Mouse (Mus musculus): ENCODE results near the gene Rbfox1. TPM values are rescaled to one million over a fixed set of nuclear protein-coding genes. Genes with fewer than 3 reads are reported as not detected.

The Rbfox1 gene
- polyA plus RNA-seq, 1 experiment from 2014 or later, result 0.57 TPM

GRCm38 (mm10) chr16:7164153-7164737 is 1279.1 kb downstream of the Rbfox1 start:
- whole genome bisulfite sequencing, result 83% methylated on average over 8 of the region's 8 CpGs
- TF ChIP-seq CTCF (IDR thresholded peaks at IDR 0.05; ENCODE audit: low read depth), result no peak
- no peaks in the 10 kb centered on the region for H3K36me3 ChIP-seq (ENCODE audit: insufficient read depth)

DNA sequence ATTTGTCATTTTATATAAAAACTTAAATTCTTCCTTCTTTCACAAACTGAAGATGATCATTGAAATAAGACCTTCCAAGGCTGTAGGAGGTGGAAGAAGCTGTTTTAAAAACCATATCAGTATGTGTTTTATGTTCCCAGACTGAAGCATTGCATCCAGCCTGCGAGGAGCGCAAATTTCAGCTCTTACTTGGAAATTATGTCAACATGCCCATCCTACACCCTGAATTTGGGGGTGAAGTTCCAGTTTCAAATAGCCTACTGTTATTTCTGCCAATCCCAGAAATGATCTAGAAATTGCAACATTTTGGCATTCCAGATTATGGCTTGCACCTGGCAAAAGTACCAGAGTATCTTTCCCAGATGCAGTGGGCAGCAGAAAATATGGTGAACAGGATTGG is 1290.8 kb downstream of the Rbfox1 start:
- TF ChIP-seq CTCF (IDR thresholded peaks at IDR 0.05; ENCODE audit: low read depth), result no peak

More at GRCm38 (mm10) chr16:7164153-7164737, 1279.1 kb downstream of the Rbfox1 start:
- Histone ChIP-seq H3K4me1 (ENCODE audit: insufficient read depth) (no peaks in the 10 kb centered on the region), H3K27me3 (ENCODE audit: insufficient read depth, low read length) (no peaks in the 10 kb centered on the region), H3K9me3 (ENCODE audit: low read depth, low read length) (no peaks in the 10 kb centered on the region), H3K9ac (no peak overlapping the region), H3K4me2 (no peak overlapping the region), H3K27ac (ENCODE audit: low read depth) (no peak overlapping the region), H3K4me3 (ENCODE audit: low read depth, low read length) (no peak overlapping the region)
- ATAC-seq (ENCODE audit: insufficient read depth) (no peak), DNase-seq (no peak)

DNA sequence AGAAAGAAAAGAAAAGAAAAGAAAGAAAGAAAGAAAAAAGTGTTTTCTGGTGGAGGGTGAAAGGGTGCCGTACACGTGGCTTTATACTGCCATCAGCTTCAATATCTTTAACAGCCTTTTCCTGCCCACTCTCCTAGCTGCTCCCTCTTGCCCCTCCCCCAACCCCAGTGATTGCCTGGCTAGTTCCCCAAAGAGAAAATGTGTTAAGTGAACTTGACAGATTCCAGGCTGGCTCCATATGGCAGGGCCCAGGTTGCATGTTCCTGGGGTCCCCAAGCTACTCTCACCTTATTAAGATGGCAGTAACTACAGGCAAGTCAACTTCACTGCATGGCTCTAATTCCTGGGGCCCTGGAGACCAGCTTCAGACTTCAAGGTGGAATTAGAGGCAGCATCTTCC is 1302.6 kb downstream of the Rbfox1 start:
- TF ChIP-seq CTCF (IDR thresholded peaks at IDR 0.05; ENCODE audit: low read depth), result no peak
- no peak overlapping the region for H3K27ac ChIP-seq (ENCODE audit: low read depth)
- no peaks in the 10 kb centered on the region for H3K36me3 ChIP-seq (ENCODE audit: insufficient read depth)
- no peak overlapping the region for H3K9ac ChIP-seq
- H3K4me2 ChIP-seq, result no peak overlapping the region
- no peak overlapping the region for H3K4me3 ChIP-seq (ENCODE audit: low read depth, low read length)
- no peaks in the 10 kb centered on the region for H3K9me3 ChIP-seq (ENCODE audit: low read depth, low read length)
- H3K4me1 ChIP-seq (ENCODE audit: insufficient read depth), result no peaks in the 10 kb centered on the region
- ATAC-seq (ENCODE audit: insufficient read depth) (no peak), DNase-seq (no peak)
- WGBS, result 29% methylated on average over 2 of the region's 2 CpGs
- no peaks in the 10 kb centered on the region for H3K27me3 ChIP-seq (ENCODE audit: insufficient read depth, low read length)

More for the DNA sequence above, 1290.8 kb downstream of the Rbfox1 start:
- no peaks in the 10 kb centered on the region for H3K36me3 ChIP-seq (ENCODE audit: insufficient read depth)
- no peaks in the 10 kb centered on the region for H3K4me1 ChIP-seq (ENCODE audit: insufficient read depth)
- no peak overlapping the region for H3K27ac ChIP-seq (ENCODE audit: low read depth)
- H3K4me2 ChIP-seq, result no peak overlapping the region
- no peak for ATAC-seq (ENCODE audit: insufficient read depth)
- H3K27me3 ChIP-seq (ENCODE audit: insufficient read depth, low read length), result no peaks in the 10 kb centered on the region
- WGBS, result 97% methylated on average over 2 of the region's 2 CpGs
- no peaks in the 10 kb centered on the region for H3K9me3 ChIP-seq (ENCODE audit: low read depth, low read length)
- H3K4me3 ChIP-seq (ENCODE audit: low read depth, low read length), result no peak overlapping the region
- H3K9ac ChIP-seq, result no peak overlapping the region
- no peak for DNase-seq

- no peak overlapping the region for H3K4me3 ChIP-seq (ENCODE audit: low read depth, low read length)
- no peak for TF ChIP-seq CTCF (IDR thresholded peaks at IDR 0.05; ENCODE audit: low read depth)
- no peaks in the 10 kb centered on the region for H3K36me3 ChIP-seq (ENCODE audit: insufficient read depth)
- H3K9ac ChIP-seq, result no peak overlapping the region
- H3K9me3 ChIP-seq (ENCODE audit: low read depth, low read length), result no peaks in the 10 kb centered on the region
- WGBS, result 55% methylated on average over 5 of the region's 5 CpGs
- H3K4me1 ChIP-seq (ENCODE audit: insufficient read depth), result no peaks in the 10 kb centered on the region
- no peak for ATAC-seq (ENCODE audit: insufficient read depth)
- H3K4me2 ChIP-seq, result no peak overlapping the region
- no peak for DNase-seq
- no peaks in the 10 kb centered on the region for H3K27me3 ChIP-seq (ENCODE audit: insufficient read depth, low read length)
- no peak overlapping the region for H3K27ac ChIP-seq (ENCODE audit: low read depth)
Measured at GRCm38 (mm10) chr16:7193535-7193934, 1308.4 kb downstream of the Rbfox1 start.

GRCm38 (mm10) chr16:7197953-7198352 is 1312.8 kb downstream of the Rbfox1 start:
- Histone ChIP-seq H3K36me3 (ENCODE audit: insufficient read depth) (no peaks in the 10 kb centered on the region), H3K27me3 (ENCODE audit: insufficient read depth, low read length) (no peaks in the 10 kb centered on the region), H3K4me3 (ENCODE audit: low read depth, low read length) (no peak overlapping the region), H3K9ac (no peak overlapping the region), H3K27ac (ENCODE audit: low read depth) (no peak overlapping the region), H3K4me1 (ENCODE audit: insufficient read depth) (no peaks in the 10 kb centered on the region), H3K4me2 (no peak overlapping the region), H3K9me3 (ENCODE audit: low read depth, low read length) (no peaks in the 10 kb centered on the region)
- WGBS, result 89% methylated on average over 5 of the region's 5 CpGs
- ATAC-seq (ENCODE audit: insufficient read depth) (no peak), DNase-seq (no peak)
- TF ChIP-seq CTCF (IDR thresholded peaks at IDR 0.05; ENCODE audit: low read depth), result no peak

DNA sequence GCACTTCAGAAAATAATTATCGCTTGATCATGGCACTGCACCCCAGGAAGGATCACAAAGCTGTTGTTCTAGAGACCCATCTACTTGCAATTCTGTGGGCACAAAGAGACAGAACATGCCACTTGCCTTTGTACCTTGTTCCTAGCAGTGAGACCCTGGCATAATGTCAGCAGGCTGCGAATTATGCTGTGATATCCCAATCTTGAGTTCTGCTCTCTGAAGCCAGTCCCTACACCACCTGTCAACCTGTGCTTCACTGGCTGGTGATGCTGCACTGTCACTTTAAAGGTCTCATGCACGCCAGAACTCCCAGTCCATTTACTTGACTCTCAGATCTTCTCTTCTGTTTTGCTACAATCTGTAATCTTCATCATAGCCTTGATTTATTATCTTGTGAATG is 1315.1 kb downstream of the Rbfox1 start:
- H3K9ac ChIP-seq, result no peak overlapping the region
- DNase-seq, result no peak
- no peaks in the 10 kb centered on the region for H3K9me3 ChIP-seq (ENCODE audit: low read depth, low read length)
- no peaks in the 10 kb centered on the region for H3K4me1 ChIP-seq (ENCODE audit: insufficient read depth)
- TF ChIP-seq CTCF (IDR thresholded peaks at IDR 0.05; ENCODE audit: low read depth), result no peak
- no peaks in the 10 kb centered on the region for H3K27me3 ChIP-seq (ENCODE audit: insufficient read depth, low read length)
- H3K4me2 ChIP-seq, result no peak overlapping the region
- 75% methylated on average over 3 of the region's 3 CpGs for WGBS
- H3K27ac ChIP-seq (ENCODE audit: low read depth), result no peak overlapping the region
- H3K36me3 ChIP-seq (ENCODE audit: insufficient read depth), result no peaks in the 10 kb centered on the region
- no peak for ATAC-seq (ENCODE audit: insufficient read depth)
- H3K4me3 ChIP-seq (ENCODE audit: low read depth, low read length), result no peak overlapping the region

DNA sequence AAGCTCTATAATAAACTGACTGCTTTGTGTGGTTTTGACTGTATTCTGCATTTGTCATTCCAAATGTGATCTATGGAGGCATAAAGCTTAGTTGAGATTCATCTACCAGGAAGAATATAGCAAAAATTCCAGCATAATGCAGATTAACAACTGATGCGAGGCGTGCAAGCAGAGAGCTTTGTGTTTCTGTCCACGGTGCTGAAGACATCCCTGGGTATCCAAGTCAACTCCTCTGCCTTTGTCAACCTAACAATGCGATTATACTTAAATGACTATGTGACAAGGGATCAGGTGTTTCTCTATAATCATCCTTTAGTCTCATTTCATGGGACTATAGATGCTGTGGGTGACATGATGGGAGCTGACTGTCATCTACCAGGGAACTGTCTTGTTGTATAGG is 1316.7 kb downstream of the Rbfox1 start:
- Histone ChIP-seq H3K27ac (ENCODE audit: low read depth) (no peak overlapping the region), H3K36me3 (ENCODE audit: insufficient read depth) (no peaks in the 10 kb centered on the region), H3K9ac (no peak overlapping the region), H3K27me3 (ENCODE audit: insufficient read depth, low read length) (no peaks in the 10 kb centered on the region), H3K4me2 (no peak overlapping the region), H3K4me3 (ENCODE audit: low read depth, low read length) (no peak overlapping the region), H3K9me3 (ENCODE audit: low read depth, low read length) (no peaks in the 10 kb centered on the region), H3K4me1 (ENCODE audit: insufficient read depth) (no peaks in the 10 kb centered on the region)
- TF ChIP-seq CTCF (IDR thresholded peaks at IDR 0.05; ENCODE audit: low read depth), result no peak
- peak; percentile 66 for DNase-seq
- 49% methylated on average over 4 of the region's 4 CpGs for WGBS
- no peak for ATAC-seq (ENCODE audit: insufficient read depth)

Data from lung, embryonic 14.5 days (tissue).